Mouse (Mus musculus) stomach, postnatal 0 days (tissue): ENCODE measurements around the gene Rps5.

Experiments
- CTCF ChIP-seq: IDR thresholded peaks from 2 replicates; pipeline ENCODE4 v1.5.1; 2016; ENCODE audit warnings: antibody characterized with exemption, low read depth, mild to moderate bottlenecking, moderate library complexity
- EP300 ChIP-seq: optimal IDR thresholded peaks from 2 replicates; pipeline ENCODE3; 2016; ENCODE audit warnings: antibody characterized with exemption

GRCm38 (mm10) chr7:12949872-12950229, 27.8 kb downstream of the Rps5 start:
- TF ChIP-seq CTCF (no peak), EP300 (no peak)
